Mouse (Mus musculus): Measurements from ENCODE around the gene Gfer. TPM values are rescaled to one million over a fixed set of nuclear protein-coding genes. Genes with fewer than 3 reads are reported as not detected.
"Not testable (repeated sequence)": the region's sequence is repeated elsewhere in the genome, so short reads cannot be mapped to it uniquely, and the experiment has no call there.

Gfer gene
- total RNA-seq, 1 experiment from 2014 or later, result 44.6 TPM

GRCm38 (mm10) chr17:24692385-24692784, 3.6 kb downstream of the Gfer start:
- no peak for ATAC-seq (replicated peaks; ENCODE audit: low read depth, poor library complexity, severe bottlenecking)

DNA sequence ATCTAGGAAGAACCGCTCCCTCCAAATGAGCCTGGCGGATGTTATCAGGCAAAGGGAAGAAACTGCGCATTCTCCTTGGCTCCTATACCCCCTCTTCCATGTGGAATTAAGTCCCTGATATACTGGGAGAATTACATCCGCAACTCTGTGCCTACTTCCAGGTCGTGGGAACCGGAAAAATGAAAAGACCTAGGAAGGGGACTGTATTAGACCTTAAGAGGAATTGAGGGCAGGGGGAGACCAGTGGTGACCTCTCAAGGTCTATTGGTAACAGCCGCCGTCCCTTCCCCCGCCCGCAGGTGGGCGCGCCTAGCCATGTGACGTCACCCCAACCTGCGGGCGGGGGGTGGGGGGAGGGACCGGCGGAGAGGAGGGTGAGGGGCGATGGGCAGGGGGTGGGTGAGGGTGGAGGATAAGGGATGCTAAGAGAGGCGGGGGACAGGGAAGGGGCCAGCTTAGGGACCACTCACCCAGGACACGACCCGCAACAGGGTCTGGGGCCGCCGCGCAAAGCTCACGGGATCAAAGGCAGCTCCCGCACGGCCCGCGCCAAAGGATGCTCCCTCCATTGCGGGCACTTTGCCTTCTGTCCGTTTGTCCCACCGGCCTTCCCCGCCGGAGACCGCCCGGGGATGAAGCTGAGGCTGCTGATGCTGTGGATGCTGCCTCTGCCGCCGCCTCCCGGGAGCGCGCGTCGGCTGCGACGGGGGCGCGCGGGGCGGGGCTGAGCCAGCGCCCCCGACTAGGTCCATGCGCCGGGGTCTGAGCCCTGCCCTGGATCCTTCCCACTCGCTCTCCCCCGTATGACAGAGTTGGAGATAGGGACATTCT, 6.5 kb downstream of the Gfer start, which contains the start of gene Syngr3:
Syngr3 (minus strand) TSS at position 705 of the 831 bp plus-strand sequence.
- ATAC-seq (replicated peaks; ENCODE audit: low read depth, poor library complexity, severe bottlenecking), result no peak

DNA sequence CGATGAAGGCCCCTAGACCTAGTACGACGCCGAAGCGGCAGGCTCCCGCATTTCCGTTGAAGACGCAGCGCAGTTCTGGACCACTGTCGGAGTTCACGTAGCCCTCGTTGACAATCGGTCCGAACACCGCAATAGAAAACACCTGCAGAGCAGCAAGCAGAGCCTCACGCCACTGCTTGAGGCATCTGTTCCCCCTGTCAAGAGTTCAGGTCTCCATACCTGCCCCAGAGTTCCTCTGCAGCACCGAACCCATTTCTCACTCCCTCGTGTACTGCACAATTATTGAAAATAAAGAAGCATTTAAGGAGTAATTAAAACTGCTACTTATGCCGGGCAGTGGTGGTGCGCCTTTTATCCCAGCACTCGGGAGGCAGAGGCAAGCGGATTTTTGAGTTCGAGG, 8.4 kb downstream of the Gfer start:
- ATAC-seq (replicated peaks; ENCODE audit: low read depth, poor library complexity, severe bottlenecking), result no peak

GRCm38 (mm10) chr17:24687146-24687595, 8.8 kb downstream of the Gfer start:
- peak; percentile 73 for ATAC-seq (replicated peaks; ENCODE audit: low read depth, poor library complexity, severe bottlenecking)

DNA sequence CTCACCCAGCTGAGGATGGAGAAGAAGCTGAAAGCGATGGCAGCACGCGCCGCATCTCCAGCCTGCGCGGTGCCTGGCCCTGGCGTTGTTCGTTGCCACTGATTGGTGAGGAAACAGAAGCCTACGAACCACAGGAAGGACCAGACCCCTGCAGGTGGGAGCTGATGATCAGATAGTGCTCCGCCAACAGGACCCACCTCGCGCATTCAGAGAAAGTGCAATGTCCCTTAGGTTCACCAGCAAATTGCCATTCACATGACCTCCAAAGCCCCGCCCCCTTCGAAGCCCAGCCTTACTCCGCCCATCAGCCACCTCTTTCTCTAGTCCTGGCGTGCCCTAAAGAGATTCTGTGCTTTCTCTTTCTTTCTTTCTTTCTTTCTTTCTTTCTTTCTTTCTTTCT, 9.4 kb downstream of the Gfer start:
- peak; percentile 67 for ATAC-seq (replicated peaks; ENCODE audit: low read depth, poor library complexity, severe bottlenecking)

- ATAC-seq (replicated peaks; ENCODE audit: low read depth, poor library complexity, severe bottlenecking), result no peak
Observed at GRCm38 (mm10) chr17:24677500-24678080, 18.4 kb downstream of the Gfer start.

GRCm38 (mm10) chr17:24676877-24677276, 19.1 kb downstream of the Gfer start:
- ATAC-seq (replicated peaks; ENCODE audit: low read depth, poor library complexity, severe bottlenecking), result no peak

GRCm38 (mm10) chr17:24676187-24676586, 19.8 kb downstream of the Gfer start:
- peak; percentile 71 for ATAC-seq (replicated peaks; ENCODE audit: low read depth, poor library complexity, severe bottlenecking)

GRCm38 (mm10) chr17:24674277-24674676, 21.7 kb downstream of the Gfer start:
- ATAC-seq (replicated peaks; ENCODE audit: low read depth, poor library complexity, severe bottlenecking), result peak; percentile 31

GRCm38 (mm10) chr17:24672141-24672540, 23.8 kb downstream of the Gfer start:
- ATAC-seq (replicated peaks; ENCODE audit: low read depth, poor library complexity, severe bottlenecking), result no peak

DNA sequence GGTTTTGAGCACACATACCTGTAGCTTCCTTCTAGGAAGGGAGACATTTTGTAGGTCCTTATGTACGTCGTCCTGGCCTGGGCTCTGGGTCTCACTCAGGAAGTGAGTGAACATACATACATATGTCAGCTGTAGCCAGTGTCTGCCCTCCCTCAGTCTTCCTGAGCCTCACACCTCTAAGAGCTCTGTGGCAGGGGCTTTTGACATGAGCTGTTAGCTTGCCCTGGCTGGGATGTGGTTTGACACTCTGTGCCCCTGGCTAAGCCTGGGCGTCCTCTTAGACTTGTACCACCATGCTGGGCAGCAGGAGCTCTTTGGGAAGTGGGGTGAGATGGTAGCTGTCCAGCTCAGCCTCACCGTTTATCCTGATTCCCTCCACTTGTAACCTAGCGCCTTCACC, 24.6 kb downstream of the Gfer start:
- ATAC-seq (replicated peaks; ENCODE audit: low read depth, poor library complexity, severe bottlenecking), result no peak

DNA sequence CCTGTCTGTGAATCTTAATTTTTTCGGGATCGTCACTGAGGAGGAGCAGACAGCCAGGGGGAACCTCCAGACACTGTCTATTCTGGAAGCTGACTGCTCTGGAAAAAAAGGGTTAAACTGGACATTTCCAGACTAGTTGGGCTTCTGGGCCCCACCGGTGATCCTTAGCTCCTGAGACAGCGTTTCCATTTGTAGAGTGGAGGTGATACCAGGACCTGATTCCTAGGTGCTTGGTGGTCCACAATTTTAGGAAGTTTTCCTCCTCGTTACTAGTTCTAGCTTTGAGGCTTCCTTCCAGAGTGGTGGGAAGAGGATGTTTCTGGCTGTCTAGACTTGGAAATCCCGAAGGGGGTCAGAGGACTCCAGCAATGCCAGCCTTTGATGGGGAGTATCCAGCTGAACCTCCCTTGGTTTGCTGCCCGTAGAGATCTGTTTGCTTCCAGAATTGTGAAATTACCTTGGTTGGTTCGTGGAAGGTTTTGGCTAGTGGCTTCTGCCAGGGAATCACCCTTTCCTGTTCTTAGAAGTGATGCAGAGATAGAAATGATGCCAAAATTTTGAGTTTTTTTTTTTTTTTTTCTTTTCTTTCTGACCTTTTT, 25.6 kb downstream of the Gfer start:
- no peak for ATAC-seq (replicated peaks; ENCODE audit: low read depth, poor library complexity, severe bottlenecking)

GRCm38 (mm10) chr17:24669545-24670245, 26.3 kb downstream of the Gfer start, which contains the start of gene Zfp598:
Zfp598 (plus strand) TSS chr17:24669687.
- peak; percentile 87 for ATAC-seq (replicated peaks; ENCODE audit: low read depth, poor library complexity, severe bottlenecking)

DNA sequence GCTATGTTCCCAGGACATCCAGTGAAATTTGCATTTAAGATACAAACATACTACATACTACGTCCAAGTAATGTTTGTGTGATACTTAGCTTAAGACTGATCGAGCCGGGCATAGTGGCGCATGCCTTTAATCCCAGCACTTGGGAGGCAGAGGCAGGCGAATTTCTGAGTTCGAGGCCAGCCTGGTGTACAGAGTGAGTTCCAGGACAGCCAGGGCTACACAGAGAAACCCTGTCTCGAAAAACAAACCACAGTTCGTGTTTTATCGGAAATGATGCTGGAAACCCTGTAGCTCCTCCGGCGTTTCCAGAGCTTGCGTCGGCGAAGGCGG, 26.8 kb downstream of the Gfer start:
- ATAC-seq (replicated peaks; ENCODE audit: low read depth, poor library complexity, severe bottlenecking), result not testable (repeated sequence)

DNA sequence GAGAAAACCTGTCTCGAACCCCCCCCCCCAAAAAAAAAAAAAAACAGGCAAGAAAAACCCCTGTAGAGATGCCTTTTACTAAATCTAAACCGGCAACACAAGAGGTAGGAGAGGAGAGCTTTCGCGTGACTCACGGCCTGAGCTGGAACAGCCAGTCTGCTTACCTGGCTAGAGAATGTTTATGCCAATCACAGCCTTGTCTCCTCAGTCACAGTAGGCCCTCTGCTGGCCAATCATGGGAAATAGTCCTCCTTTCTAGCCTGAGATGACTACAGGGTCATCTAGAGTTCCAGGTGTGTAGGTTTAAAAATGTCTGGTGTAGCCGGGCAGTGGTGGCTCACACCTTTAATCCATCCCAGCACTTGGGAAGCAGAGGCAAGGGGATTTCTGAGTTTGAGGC, 28.5 kb downstream of the Gfer start:
- ATAC-seq (replicated peaks; ENCODE audit: low read depth, poor library complexity, severe bottlenecking), result peak; percentile 53

DNA sequence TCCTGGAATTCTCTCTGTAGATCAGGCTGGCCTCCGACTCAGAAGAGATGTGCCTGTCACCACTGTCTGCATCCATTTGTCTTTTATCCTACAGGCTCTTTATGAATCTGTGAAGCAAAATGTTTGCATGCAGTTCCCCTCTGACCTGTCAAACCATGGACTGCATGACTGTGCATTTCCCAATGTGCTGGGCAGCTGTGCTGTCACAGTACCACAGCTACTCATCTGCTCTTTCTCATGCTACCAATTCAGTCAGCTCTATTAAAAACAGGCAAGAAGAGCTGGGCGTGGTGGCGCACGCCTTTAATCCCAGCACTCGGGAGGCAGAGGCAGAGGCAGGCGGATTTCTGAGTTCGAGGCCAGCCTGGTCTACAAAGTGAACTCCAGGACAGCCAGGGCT, 28.9 kb downstream of the Gfer start:
- ATAC-seq (replicated peaks; ENCODE audit: low read depth, poor library complexity, severe bottlenecking), result not testable (repeated sequence)

DNA sequence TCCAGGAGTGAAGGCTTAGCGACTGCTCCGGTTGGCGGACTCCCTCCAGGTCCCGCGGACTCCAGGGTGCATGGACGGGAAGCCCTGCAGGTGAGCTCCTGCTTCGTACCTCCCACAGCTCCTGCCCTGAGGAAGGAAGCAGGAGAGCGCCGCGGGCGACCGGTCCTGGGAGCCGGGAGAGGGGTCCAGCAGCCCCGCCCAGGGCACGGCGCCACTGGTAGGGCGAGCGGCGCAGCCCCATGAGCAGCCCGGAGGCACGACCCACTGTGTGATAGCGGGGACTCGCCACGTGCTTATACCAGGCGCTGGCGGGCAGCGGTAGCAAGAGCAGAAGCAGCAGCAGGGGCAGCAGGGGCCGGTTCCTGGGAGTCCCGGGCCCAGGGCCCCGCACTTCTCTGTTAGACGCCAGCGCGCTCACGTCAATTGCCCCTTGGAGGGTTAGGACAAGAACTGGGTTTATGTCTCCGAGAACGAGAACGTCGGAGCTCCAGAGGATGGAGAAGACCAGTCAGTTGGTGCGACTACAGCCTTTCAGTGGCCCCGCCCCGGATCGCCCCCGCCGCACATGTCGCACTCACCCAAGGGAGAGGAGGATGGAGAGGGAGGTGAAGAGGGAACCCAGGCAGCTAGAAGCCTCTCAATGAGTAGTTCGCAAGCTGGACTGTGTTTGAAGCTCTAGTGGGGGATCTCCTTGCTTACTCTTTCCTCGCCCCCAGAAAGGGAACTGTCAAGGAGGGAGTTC, 37.8 kb downstream of the Gfer start, which contains the start of gene Npw:
Npw (minus strand) TSS at position 441 of the 742 bp plus-strand sequence.
- peak; percentile 66 for ATAC-seq (replicated peaks; ENCODE audit: low read depth, poor library complexity, severe bottlenecking)

- no peak for ATAC-seq (replicated peaks; ENCODE audit: low read depth, poor library complexity, severe bottlenecking)
Observed at GRCm38 (mm10) chr17:24654969-24655368, 41.0 kb downstream of the Gfer start.

DNA sequence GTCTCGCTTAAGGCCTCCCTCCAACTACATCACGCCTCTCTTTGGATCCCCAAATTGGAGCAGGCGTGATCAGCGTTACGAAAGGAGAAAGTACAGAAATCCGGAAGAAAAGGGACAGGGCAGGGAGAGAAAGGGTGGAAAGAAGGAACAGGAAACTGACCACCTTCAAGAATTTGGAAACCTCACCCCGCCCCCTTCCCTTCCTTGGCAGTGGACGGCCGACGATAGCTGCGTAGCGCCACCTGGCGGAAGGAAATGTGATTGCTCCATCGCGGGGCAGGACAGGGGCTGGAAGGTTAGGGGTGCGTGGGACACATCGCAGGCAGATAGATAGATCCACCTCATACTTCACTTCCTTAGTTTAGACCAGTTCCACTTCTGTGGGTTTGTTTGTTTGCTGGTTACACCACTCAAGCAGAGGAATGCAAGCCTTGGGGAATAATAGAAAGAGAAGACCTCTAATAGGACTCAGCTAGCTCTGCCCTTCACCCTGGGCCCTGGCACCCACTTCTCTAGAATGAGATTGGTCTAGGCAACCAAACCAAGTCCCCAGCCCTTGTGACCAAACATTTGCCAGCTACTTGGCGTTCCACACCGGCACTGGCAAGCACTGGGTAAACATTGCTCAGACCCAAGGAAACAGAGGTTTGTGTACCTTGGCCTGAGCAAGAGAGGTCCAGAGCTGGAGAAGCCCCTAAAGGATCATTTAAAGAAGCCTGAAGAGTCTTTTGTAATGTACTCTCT, 41.8 kb downstream of the Gfer start:
- ATAC-seq (replicated peaks; ENCODE audit: low read depth, poor library complexity, severe bottlenecking), result peak; percentile 78
